Mouse (Mus musculus): ENCODE data around the gene Nab1. TPM values are rescaled to one million over a fixed set of nuclear protein-coding genes. Genes with fewer than 3 reads are reported as not detected.

Nab1 gene
- total RNA-seq, 2 experiments from 2014 or later: 21.1 to 21.5 TPM

Other genes with a start within 250 kb of the Nab1 start
- under 1 TPM; 0.72 to 0.82 TPM for gene Nemp2, start 130.0 kb upstream of the Nab1 start, total RNA-seq (2021)
- gene Mfsd6, start 226.8 kb upstream of the Nab1 start, total RNA-seq (2021): 10 to 100 TPM; 16.5 to 19.6 TPM